Mouse (Mus musculus) spleen, adult 2 months (tissue): ENCODE data around the gene Fam174a.

Source experiments
- CTCF ChIP-seq: fragments of 200-500 bp; IDR thresholded peaks from 2 replicates; pipeline ENCODE4 v1.5.1; 2011; ENCODE audit warnings: mild to moderate bottlenecking, inconsistent platforms; ENCODE audit not compliant: insufficient read depth, insufficient read length, insufficient replicate concordance; ENCODE audit errors: extremely low read depth
- POLR2A ChIP-seq: fragments of 200-500 bp; IDR thresholded peaks from 2 replicates; pipeline ENCODE4 v1.6.1; 2011; ENCODE audit warnings: low read depth, low read length, inconsistent platforms

- no peak for TF ChIP-seq CTCF
- TF ChIP-seq POLR2A: no peak
Measured at GRCm38 (mm10) chr1:95375443-95375842, 62.0 kb downstream of the Fam174a start.
